Mouse (Mus musculus) WW6 (cell line): ENCODE data around the gene Maged2.
A peak's percentile ranks its signal among the peaks of the same experiment; 100 is the strongest.
"Not testable (repeated sequence)": the region's sequence is repeated elsewhere in the genome, so short reads cannot be mapped to it uniquely, and the experiment has no call there.

ENCODE experiments used
- DNase-seq: peaks from one replicate; pipeline ENCODE4 v3.0.0-alpha.2; 2013; ENCODE audit warnings: low read depth, low spot score

Maged2 gene

DNA sequence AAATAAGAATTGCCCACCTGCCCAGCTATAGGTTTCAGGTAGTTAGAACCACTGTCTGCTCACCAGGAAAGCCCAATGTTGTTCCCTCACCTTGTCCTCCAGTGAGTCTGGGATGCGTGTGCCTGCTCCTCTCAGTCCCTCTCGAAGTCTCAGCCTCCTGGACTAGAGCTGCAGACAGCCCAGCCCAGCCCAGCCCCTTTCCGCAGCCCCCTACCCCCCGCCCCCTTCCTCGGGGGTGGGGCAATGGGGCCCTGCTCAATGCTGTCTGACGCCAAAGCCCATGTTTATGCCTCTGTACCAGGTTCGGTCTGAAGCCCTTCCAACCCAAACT, at the start of gene Maged2:
Gene Maged2 (minus strand): TSS at position 207 of the 331 bp plus-strand sequence.
- no peak for DNase-seq

DNA sequence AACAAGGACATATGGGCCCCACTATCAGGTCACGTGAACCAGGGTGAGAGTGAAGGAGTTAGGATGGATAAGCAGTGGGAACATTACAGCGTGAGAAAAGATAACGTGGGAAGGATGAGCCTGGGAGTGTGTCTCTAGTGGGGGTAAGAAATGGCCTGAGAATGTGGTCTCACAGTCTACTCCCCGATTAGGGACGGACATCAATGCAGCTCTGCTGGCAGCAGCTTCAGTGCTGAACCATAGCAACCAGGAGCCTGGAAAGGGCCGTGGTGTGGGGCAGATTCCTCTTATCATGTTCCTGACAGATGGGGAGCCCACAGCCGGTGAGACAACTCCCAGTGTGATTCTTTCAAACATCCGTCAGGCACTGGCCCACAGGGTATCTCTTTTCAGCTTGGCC, 34.1 kb upstream of the Maged2 start:
- no peak for DNase-seq

DNA sequence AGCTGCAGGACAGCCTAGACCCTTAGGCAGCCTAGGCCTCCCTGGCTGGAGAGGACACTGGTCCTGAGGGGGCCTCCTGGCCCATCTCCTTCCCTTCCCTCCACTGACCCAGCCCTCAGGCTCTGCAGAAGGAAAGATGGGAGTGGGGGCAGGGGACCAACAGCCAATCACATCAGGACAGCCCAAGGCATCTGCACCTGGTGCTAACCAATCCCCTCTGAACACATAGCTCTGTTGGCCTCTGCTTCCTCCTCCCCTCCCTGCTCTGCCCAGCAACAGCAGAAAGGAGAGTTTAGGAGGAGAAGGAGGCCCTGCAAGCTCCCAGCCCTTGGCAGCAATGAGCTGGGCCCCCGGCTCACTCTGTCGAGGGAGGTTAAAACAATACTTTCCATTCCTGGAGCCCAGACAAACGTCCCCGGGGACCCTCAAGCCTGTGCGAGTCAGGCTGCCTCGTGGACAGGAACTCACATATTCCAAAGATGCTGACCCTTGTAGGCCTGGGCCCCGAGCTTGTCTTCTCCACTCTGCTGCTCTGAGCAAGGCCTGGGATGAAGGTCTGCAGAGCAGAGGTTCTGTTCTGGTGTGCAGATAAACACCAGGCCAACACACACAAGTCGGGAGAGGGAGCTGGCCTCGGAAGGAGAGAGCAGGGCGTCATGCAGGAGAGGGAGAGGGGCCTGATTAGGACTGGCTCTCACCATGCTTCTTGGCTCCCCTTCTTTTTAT, 31.5 kb upstream of the Maged2 start:
- not testable (repeated sequence) for DNase-seq

DNA sequence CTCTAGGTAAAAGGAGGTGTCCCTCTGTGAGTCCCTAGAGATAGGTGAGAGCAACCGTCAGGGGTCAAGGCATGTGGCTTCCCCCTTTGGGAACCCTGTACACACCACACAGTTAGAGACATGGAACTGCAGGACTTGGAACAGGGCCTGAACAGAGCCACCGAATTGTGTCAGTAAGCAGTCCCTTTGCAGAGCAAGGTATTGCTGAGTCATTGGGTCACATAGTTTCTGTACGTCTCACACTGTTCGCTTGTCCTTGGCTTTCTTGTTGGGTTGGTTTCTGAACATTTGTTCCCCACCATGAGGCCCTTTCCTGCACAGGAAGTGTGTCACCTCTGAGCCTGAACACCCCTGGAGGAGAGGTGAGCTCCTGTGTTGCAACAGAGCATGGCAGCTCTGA, 29.1 kb upstream of the Maged2 start:
- not testable (repeated sequence) for DNase-seq

DNA sequence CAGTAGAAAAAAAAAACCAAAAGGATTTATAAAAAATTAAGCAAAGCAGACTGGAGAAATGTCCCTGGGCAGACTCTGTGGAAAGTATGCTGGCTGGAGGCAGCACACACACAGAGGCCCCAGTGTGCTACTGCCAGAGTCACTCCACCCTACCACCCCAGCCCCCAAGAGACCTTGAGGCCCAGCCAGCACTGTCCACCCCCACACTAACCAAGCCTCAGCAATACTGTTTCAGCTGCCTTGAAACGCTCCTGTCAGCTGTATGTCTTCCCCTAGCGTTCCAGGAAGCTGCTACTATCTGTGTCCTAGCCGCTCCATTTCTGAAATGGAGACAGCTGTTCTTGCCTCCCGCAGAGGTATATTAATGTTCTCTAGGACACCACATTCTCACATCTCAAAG, 16.2 kb upstream of the Maged2 start:
- DNase-seq = no peak

DNA sequence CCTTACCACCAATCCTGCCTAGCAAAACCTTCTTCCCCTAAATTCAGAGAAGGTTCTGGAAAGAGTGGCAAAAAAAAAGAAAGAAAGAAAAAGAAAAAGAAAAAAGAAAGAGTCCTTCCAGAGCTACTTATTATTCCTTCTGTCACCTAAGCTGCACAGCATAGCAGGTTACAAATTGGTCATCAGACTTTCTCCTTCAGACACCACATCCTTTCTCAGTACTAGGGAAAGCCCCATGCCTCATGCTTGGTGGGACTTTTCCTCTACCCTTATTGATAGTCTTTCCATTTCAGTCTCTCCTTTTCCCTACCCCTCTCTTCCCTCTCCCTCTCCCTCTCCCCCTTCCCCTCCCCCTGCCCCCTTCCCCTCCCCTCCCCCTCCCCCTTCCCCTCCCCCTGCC, 3.1 kb upstream of the Maged2 start:
- DNase-seq = no peak

DNA sequence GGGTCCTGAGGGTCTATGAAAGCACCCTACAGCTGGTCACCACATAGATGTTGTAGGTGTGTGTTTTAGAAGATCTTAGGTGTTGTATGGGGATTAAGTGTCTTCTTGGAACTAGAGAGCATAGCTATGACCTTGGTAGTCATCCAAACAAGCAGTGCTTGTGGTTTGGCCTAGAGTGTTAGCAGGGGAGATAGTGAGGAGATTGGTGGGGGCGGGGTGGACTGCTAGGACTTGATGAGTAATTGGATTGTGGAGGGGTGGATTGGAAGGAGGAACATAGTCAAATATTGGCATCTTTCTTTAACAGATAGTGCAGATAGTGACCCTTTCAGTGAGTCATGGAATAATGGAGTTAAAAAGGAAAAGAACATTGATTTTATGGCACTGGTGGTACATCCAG, 1.5 kb upstream of the Maged2 start:
- DNase-seq = no peak

DNA sequence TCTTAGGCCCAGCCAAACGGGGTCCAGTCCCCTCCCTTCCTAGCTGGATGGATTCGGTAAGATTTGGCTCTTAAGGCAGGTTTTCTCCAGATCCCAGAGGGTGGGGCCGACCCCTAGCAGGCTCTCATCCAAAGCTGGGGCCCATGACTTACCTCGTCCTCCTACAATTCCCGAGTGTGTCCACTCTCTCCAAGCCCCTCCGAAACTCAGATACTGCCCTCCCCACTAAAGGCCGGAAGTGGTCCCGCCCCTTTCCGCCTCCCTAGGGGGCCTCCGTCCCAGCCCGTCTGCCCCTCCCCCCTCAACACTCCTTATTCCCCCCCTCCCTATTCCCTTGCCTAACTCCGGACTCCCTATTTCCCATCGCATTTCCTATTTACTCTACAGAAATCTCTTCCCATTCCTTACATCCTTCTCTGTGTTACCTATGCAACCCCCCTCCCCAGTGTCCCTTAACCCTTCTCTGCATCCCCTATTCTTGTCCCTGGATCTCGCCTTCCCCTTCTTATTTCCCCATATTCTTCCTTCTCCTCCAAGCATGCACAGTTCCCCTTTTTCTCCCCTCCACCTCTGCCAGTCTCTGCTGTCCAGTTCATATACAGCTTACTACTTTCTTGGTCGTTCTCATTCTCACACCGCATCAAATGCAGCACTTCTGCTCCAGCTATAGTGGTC, 544 bp downstream of the Maged2 start:
- no peak for DNase-seq

DNA sequence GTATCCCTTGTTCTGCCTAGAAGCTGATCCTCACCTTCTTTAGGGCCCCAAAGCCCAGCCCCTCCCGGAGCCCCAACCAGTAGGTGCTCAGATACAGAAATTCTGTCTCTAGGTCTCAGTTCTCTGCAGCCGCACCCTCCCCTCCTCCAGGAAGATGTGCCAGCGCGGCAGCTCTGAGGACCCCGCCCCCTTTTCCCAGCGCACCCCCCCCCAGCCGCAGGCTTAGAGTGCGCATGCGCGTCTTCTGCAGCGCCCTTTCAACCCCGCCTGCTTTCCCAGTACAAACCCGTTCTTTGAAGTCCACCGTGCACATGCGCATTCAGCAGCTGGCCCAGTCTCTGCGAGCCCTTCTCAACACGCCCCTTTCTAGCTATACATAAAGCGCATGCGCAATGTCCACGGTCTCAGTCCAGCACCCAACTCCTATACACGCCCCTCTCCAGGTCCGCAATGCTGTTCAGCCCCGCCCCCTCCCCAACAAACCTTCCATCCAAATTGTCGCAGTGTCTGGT, 1.3 kb downstream of the Maged2 start:
- DNase-seq = peak; percentile 77

DNA sequence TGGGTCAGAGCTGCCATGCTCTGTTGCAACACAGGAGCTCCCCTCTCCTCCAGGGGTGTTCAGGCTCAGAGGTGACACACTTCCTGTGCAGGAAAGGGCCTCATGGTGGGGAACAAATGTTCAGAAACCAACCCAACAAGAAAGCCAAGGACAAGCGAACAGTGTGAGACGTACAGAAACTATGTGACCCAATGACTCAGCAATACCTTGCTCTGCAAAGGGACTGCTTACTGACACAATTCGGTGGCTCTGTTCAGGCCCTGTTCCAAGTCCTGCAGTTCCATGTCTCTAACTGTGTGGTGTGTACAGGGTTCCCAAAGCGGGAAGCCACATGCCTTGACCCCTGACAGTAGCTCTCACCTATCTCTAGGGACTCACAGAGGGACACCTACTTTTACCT, 13.2 kb downstream of the Maged2 start:
- DNase-seq = not testable (repeated sequence)

DNA sequence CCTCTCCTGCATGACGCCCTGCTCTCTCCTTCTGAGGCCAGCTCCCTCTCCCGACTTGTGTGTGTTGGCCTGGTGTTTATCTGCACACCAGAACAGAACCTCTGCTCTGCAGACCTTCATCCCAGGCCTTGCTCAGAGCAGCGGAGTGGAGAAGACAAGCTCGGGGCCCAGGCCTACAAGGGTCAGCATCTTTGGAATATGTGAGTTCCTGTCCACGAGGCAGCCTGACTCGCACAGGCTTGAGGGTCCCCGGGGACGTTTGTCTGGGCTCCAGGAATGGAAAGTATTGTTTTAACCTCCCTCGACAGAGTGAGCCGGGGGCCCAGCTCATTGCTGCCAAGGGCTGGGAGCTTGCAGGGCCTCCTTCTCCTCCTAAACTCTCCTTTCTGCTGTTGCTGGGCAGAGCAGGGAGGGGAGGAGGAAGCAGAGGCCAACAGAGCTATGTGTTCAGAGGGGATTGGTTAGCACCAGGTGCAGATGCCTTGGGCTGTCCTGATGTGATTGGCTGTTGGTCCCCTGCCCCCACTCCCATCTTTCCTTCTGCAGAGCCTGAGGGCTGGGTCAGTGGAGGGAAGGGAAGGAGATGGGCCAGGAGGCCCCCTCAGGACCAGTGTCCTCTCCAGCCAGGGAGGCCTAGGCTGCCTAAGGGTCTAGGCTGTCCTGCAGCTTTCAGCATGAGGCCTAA, 15.5 kb downstream of the Maged2 start:
- DNase-seq = not testable (repeated sequence)
